Mouse (Mus musculus): ENCODE measurements around the gene Epas1. TPM values are rescaled to one million over a fixed set of nuclear protein-coding genes. Genes with fewer than 3 reads are reported as not detected.

The Epas1 gene
- total RNA-seq, 2 experiments from 2014 or later, result 0.15 to 0.49 TPM

Other genes with a start within 250 kb of the Epas1 start
- not detected in 2 replicates for gene Gm10309, start 248.5 kb upstream of the Epas1 start, total RNA-seq (2014; fragmentation: Nextera tagmentation)
- gene Gm10309, start 248.5 kb upstream of the Epas1 start, total RNA-seq (2017), result not detected in 2 replicates
- gene Tmem247, start 163.6 kb downstream of the Epas1 start, total RNA-seq (2014; fragmentation: Nextera tagmentation), result not detected in 2 replicates
- not detected in 2 replicates for gene Tmem247, start 163.6 kb downstream of the Epas1 start, total RNA-seq (2017)
- not detected in 2 replicates for gene Atp6v1e2, start 194.2 kb downstream of the Epas1 start, total RNA-seq (2014; fragmentation: Nextera tagmentation)
- not detected in 2 replicates for gene Atp6v1e2, start 194.2 kb downstream of the Epas1 start, total RNA-seq (2017)
- gene Rhoq, start 209.4 kb downstream of the Epas1 start, total RNA-seq (2014; fragmentation: Nextera tagmentation), result 2.8 and 5.4 TPM in 2 replicates
- 2.0 and 3.1 TPM in 2 replicates for gene Rhoq, start 209.4 kb downstream of the Epas1 start, total RNA-seq (2017)

All from granulocyte monocyte progenitor cell, adult 5-6 weeks (primary cell).